Mouse (Mus musculus): ENCODE results near the gene Limk2. TPM values are rescaled to one million over a fixed set of nuclear protein-coding genes. Genes with fewer than 3 reads are reported as not detected.
A peak's percentile ranks its signal among the peaks of the same experiment; 100 is the strongest.

Gene Limk2
- 51.8 and 63.9 TPM in 2 replicates for polyA plus RNA-seq (2014; fragmentation: Nextera tagmentation; extraction: Ambion mirVana)

DNA sequence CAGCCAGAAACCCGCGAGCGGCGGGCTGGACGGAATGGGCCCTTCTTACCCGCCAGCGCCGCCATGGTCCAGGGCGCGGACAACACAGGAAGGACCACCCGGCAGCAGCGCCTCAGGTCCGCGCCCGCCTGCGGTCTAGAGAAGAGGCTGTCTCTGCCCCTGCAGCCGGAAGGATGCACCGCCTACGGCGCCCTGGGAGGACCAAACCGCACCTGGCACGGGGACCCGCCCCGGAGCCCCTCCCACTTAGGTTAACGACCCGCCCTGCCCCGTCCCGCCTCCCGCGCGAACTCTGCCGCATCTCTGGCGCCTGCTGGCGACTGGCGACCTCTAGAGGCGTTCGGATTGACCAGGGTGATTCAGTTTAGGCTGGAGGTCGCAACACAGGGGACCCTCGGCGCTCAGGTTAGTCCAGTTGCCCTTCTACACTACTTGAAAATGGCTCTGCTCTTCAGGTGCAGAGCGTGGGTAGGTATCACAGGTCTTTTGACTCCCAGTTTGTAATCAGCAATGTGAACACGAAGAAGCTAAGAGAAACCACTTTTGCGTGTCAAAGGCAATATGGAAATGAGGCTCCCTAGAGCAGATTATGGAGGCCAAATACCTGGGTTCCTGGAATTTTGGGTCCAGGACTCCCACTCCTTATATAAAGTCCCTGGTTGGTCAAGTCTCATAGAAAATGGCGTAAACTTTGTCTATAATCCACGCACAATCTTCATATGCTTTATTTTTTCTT is at the start of gene Limk2:
Gene Limk2, minus strand, starts transcription at position 193 of the 736 bp plus-strand sequence.
- H3K9ac ChIP-seq (ENCODE audit: low read length) = peak within 1 kb of the TSS; percentile 82
- H3K36me3 ChIP-seq (ENCODE audit: control insufficient read depth, insufficient read depth, low read length) = no peaks in the 10 kb centered on the region
- 0 out of 2 replicates have a peak within 1 kb of the TSS, but pooled peaks have one; percentile 13 for H3K27ac ChIP-seq (ENCODE audit: low read depth, low read length)
- no peaks in the 10 kb centered on the region; the same call in 1 of the 2 replicates for H3K4me1 ChIP-seq (replicated peaks; ENCODE audit: control insufficient read depth, insufficient read depth, low read length)
- H3K9me3 ChIP-seq (ENCODE audit: control insufficient read depth, low read length) = no peaks in the 10 kb centered on the region
- H3K4me2 ChIP-seq (ENCODE audit: low read depth, low read length, severe bottlenecking) = peak within 1 kb of the TSS; percentile 71
- H3K4me3 ChIP-seq (ENCODE audit: low read depth, low read length) = peak within 1 kb of the TSS; percentile 71
- peak; percentile 96 for DNase-seq (ENCODE audit: low spot score)
- WGBS = 3% methylated on average over 45 of the region's 45 CpGs
- ATAC-seq (replicated peaks; ENCODE audit: low FRiP score) = peak; percentile 95
- H3K27me3 ChIP-seq (ENCODE audit: control insufficient read depth, insufficient read depth, low read length) = no peaks in the 10 kb centered on the region

DNA sequence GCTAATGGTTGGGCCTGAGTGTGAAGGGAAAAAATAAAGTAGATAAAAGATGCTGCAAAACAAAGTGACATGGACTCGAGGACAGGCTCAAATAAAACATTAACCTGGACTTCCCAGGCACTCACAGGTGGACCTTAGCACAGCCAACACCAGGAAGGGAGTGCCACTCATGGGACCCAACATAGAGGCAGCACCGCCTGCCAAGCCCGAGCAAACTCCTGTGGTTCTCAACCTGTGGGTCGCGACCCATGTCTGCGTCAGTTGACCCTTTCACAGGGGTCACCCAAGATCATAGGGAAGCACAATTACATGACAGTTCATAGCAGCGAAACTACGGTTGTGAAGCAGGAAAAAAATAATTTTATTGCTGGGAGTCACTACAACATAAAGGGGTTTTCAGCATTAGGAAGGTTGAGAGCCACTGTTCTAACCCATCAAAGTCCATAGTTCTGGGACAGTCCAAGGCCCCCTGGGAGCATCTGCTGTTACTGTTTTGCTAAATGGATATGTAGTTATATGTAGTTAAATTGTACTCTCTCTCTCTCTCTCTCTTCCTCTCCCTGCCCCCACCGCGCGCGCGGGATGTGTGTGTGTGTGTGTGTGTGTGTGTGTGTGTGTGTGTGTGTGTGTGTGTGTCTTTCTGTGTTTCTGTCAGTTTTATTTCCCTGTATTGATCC is 49.6 kb upstream of the Limk2 start:
- no peaks in the 10 kb centered on the region; the same call in 1 of the 2 replicates for H3K36me3 ChIP-seq (ENCODE audit: control insufficient read depth, insufficient read depth, low read length)
- no peaks in the 10 kb centered on the region for H3K27me3 ChIP-seq (ENCODE audit: control insufficient read depth, insufficient read depth, low read length)
- H3K27ac ChIP-seq (ENCODE audit: low read depth, low read length) = no peak overlapping the region
- DNase-seq (ENCODE audit: low spot score) (no peak), ATAC-seq (replicated peaks; ENCODE audit: low FRiP score) (no peak)
- no peaks in the 10 kb centered on the region for H3K4me1 ChIP-seq (replicated peaks; ENCODE audit: control insufficient read depth, insufficient read depth, low read length)
- no peak overlapping the region for H3K9ac ChIP-seq (ENCODE audit: low read length)
- H3K4me2 ChIP-seq (ENCODE audit: low read depth, low read length, severe bottlenecking) = no peak overlapping the region
- H3K4me3 ChIP-seq (ENCODE audit: low read depth, low read length) = no peak overlapping the region
- no peaks in the 10 kb centered on the region for H3K9me3 ChIP-seq (ENCODE audit: control insufficient read depth, low read length)
- WGBS = 90% methylated on average over 13 of the region's 13 CpGs

DNA sequence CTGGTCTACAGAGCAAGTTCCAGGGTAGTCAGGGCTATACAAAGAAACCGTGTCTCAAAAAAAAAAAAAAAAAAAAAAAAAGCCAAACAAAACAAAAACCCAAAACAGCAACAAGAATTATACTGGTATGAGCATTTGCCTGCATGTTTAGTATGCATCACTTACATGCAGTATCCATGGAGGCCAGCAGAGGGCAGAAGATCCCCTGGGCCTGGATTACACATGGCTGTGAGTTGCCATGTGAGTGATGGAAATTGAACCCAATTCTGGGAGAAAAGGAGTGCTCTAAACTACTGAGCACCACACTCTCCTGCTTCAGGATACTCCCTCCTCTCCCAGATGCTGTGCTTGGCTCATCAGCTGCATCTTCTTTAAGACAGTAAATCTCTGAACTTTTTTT is 47.4 kb upstream of the Limk2 start:
- Histone ChIP-seq H3K27me3 (ENCODE audit: control insufficient read depth, insufficient read depth, low read length) (no peaks in the 10 kb centered on the region), H3K9ac (ENCODE audit: low read length) (no peak overlapping the region), H3K36me3 (ENCODE audit: control insufficient read depth, insufficient read depth, low read length) (no peaks in the 10 kb centered on the region; the same call in 1 of the 2 replicates), H3K27ac (ENCODE audit: low read depth, low read length) (no peak overlapping the region), H3K4me3 (ENCODE audit: low read depth, low read length) (no peak overlapping the region), H3K4me1 (replicated peaks; ENCODE audit: control insufficient read depth, insufficient read depth, low read length) (no peaks in the 10 kb centered on the region), H3K9me3 (ENCODE audit: control insufficient read depth, low read length) (no peaks in the 10 kb centered on the region), H3K4me2 (ENCODE audit: low read depth, low read length, severe bottlenecking) (no peak overlapping the region)
- ATAC-seq (replicated peaks; ENCODE audit: low FRiP score) (no peak), DNase-seq (ENCODE audit: low spot score) (peak; percentile 82)
- 29% methylated on average over 1 of the region's 1 CpGs for WGBS

DNA sequence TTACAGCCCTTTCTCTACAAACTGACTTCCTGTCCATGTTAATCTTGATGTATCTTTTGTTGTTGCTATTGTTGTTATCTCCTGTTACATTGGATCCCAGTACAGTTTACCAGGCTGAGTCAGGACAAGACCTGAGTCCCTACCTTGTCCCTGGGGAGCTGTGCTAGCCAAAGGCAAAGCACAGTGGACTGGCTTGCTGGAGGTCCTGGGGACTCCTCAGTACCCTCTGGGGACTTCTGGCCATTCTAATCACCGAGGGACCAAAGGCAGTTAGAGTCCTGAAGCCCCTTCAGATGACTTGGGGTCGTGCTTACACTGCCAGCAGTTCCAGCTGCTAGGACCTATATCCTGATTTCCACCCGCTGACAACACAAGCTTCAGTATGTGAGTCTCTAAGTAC is 45.5 kb upstream of the Limk2 start:
- Histone ChIP-seq H3K9me3 (ENCODE audit: control insufficient read depth, low read length) (no peaks in the 10 kb centered on the region), H3K36me3 (ENCODE audit: control insufficient read depth, insufficient read depth, low read length) (no peaks in the 10 kb centered on the region; the same call in 1 of the 2 replicates), H3K4me2 (ENCODE audit: low read depth, low read length, severe bottlenecking) (no peak overlapping the region), H3K4me1 (replicated peaks; ENCODE audit: control insufficient read depth, insufficient read depth, low read length) (no peaks in the 10 kb centered on the region), H3K4me3 (ENCODE audit: low read depth, low read length) (no peak overlapping the region), H3K27ac (ENCODE audit: low read depth, low read length) (no peak overlapping the region), H3K9ac (ENCODE audit: low read length) (no peak overlapping the region), H3K27me3 (ENCODE audit: control insufficient read depth, insufficient read depth, low read length) (no peaks in the 10 kb centered on the region)
- WGBS = 93% methylated on average over 3 of the region's 3 CpGs
- DNase-seq (ENCODE audit: low spot score) (no peak), ATAC-seq (replicated peaks; ENCODE audit: low FRiP score) (no peak)

DNA sequence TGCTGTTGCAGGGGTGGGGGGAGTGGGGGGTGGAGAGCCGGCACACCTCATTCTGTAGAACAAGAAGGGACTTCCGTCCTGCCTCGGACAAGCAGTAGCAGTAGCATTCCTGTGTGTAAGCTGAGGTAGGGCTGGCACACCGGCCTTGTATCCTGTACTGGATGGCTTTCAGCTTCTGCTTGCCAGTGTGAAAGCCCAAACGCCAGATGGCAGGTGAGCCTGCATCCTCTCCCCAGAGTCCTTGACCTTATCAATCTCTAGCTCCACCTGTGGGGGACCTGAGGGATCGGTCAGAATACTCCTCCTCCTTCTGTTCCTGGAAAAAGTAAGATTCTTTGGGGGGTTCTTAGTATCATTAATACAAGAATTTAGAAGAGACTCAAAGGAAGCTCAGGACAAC is 44.5 kb upstream of the Limk2 start:
- DNase-seq (ENCODE audit: low spot score) = no peak
- Histone ChIP-seq H3K27me3 (ENCODE audit: control insufficient read depth, insufficient read depth, low read length) (no peaks in the 10 kb centered on the region), H3K27ac (ENCODE audit: low read depth, low read length) (no peak overlapping the region), H3K36me3 (ENCODE audit: control insufficient read depth, insufficient read depth, low read length) (no peaks in the 10 kb centered on the region; the same call in 1 of the 2 replicates), H3K4me1 (replicated peaks; ENCODE audit: control insufficient read depth, insufficient read depth, low read length) (no peaks in the 10 kb centered on the region), H3K4me3 (ENCODE audit: low read depth, low read length) (peak overlapping the region; percentile 73; the same call in 1 of the 2 replicates), H3K9me3 (ENCODE audit: control insufficient read depth, low read length) (no peaks in the 10 kb centered on the region), H3K4me2 (ENCODE audit: low read depth, low read length, severe bottlenecking) (peak overlapping the region; percentile 93; the same call in 1 of the 2 replicates), H3K9ac (ENCODE audit: low read length) (no peak overlapping the region)
- no peak for ATAC-seq (replicated peaks; ENCODE audit: low FRiP score)
- 82% methylated on average over 6 of the region's 6 CpGs for WGBS

DNA sequence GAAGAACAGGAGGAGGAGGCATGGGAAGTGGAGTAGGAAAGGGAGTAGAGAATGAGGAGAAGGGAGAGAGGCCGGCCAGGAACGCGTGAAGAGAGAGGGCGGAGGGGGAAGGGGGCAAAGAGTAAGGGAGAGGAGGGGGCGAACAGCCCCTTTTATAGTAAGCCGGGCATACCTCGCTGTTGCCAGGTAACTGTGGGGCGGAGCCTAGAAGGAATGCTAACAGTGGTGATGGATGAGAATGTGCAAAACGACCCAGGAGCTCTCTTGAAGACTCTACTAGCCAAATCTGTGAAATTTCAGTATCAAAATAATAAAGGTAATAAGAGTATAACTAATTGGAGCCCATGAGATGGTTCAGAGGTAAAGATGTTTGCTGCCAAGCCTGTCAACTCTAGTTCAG is 43.8 kb upstream of the Limk2 start:
- WGBS = under 1% methylated on average over 9 of the region's 9 CpGs
- H3K27ac ChIP-seq (ENCODE audit: low read depth, low read length) = peak overlapping the region; percentile 58; the same call in 1 of the 2 replicates
- DNase-seq (ENCODE audit: low spot score) (peak; percentile 65), ATAC-seq (replicated peaks; ENCODE audit: low FRiP score) (peak; percentile 60)
- H3K4me1 ChIP-seq (replicated peaks; ENCODE audit: control insufficient read depth, insufficient read depth, low read length) = no peaks in the 10 kb centered on the region
- H3K9ac ChIP-seq (ENCODE audit: low read length) = peak overlapping the region; percentile 66
- peak overlapping the region; percentile 73 for H3K4me3 ChIP-seq (ENCODE audit: low read depth, low read length)
- H3K9me3 ChIP-seq (ENCODE audit: control insufficient read depth, low read length) = no peaks in the 10 kb centered on the region
- H3K36me3 ChIP-seq (ENCODE audit: control insufficient read depth, insufficient read depth, low read length) = no peaks in the 10 kb centered on the region; the same call in 1 of the 2 replicates
- no peaks in the 10 kb centered on the region for H3K27me3 ChIP-seq (ENCODE audit: control insufficient read depth, insufficient read depth, low read length)
- H3K4me2 ChIP-seq (ENCODE audit: low read depth, low read length, severe bottlenecking) = peak overlapping the region; percentile 93

DNA sequence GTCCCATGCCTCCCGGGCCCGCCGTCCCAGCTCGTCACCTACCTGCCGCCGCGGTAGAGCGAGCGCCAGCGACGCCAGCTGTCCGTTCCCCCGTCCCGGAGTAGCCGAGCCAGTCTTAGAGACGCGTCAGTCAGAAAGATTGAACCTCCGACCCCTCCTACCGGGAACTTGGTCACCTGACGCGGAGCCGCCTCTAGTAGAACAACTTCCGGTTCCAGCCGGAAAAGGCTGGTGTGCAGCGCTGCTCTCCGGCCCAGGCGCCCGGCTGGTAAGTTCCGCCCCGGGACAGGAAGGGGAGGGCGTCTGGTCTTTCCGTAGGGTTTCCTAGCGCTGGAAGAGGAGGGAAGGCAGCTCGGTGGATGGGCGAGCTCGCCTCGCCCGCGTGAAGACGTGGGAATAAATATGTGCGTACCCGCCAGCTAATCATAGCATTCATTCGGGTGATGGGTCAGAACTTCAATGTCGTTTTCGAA is 43.2 kb upstream of the Limk2 start, which contains the start of gene Rnf185:
Gene Rnf185, minus strand, starts transcription at position 197 of the 473 bp plus-strand sequence.
- ATAC-seq (replicated peaks; ENCODE audit: low FRiP score) (peak; percentile 96), DNase-seq (ENCODE audit: low spot score) (peak; percentile 96)
- peak within 1 kb of the TSS; percentile 66 for H3K27ac ChIP-seq (ENCODE audit: low read depth, low read length)
- H3K4me1 ChIP-seq (replicated peaks; ENCODE audit: control insufficient read depth, insufficient read depth, low read length) = no peaks in the 10 kb centered on the region
- H3K4me2 ChIP-seq (ENCODE audit: low read depth, low read length, severe bottlenecking) = peak within 1 kb of the TSS; percentile 93
- peak within 1 kb of the TSS; percentile 73 for H3K4me3 ChIP-seq (ENCODE audit: low read depth, low read length)
- under 1% methylated on average over 45 of the region's 45 CpGs for WGBS
- no peaks in the 10 kb centered on the region for H3K9me3 ChIP-seq (ENCODE audit: control insufficient read depth, low read length)
- no peaks in the 10 kb centered on the region for H3K27me3 ChIP-seq (ENCODE audit: control insufficient read depth, insufficient read depth, low read length)
- no peaks in the 10 kb centered on the region; the same call in 1 of the 2 replicates for H3K36me3 ChIP-seq (ENCODE audit: control insufficient read depth, insufficient read depth, low read length)
- peak within 1 kb of the TSS; percentile 84 for H3K9ac ChIP-seq (ENCODE audit: low read length)

DNA sequence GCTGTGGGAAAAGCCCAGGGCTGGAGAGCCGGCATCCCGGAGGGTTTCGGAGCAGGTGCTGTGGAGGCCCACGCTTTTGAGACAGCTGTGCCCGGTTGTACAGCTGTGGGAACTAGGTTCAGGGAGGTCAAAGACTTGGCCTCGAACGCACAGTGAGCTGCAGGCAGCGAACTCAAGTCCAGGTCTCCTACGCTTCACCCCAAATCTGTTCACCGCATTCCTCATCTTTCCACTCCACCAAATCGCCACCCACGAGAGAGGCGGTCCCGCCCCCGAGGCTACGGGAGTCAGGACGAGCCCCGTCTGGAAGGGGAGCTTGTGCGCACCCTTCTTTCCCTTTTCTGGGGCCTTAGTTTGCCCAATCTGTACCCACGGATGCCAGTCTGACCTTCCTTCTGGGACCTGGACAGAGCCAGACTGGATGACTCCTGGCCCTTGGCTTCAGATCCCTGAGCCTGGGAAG is 42.7 kb upstream of the Limk2 start:
- DNase-seq (ENCODE audit: low spot score) (peak; percentile 61), ATAC-seq (replicated peaks; ENCODE audit: low FRiP score) (no peak; the same call in 1 of the 2 replicates)
- H3K9me3 ChIP-seq (ENCODE audit: control insufficient read depth, low read length) = no peaks in the 10 kb centered on the region
- H3K27ac ChIP-seq (ENCODE audit: low read depth, low read length) = peak overlapping the region; percentile 66
- H3K27me3 ChIP-seq (ENCODE audit: control insufficient read depth, insufficient read depth, low read length) = no peaks in the 10 kb centered on the region
- H3K4me2 ChIP-seq (ENCODE audit: low read depth, low read length, severe bottlenecking) = peak overlapping the region; percentile 93
- WGBS = under 1% methylated on average over 20 of the region's 20 CpGs
- H3K36me3 ChIP-seq (ENCODE audit: control insufficient read depth, insufficient read depth, low read length) = no peaks in the 10 kb centered on the region; the same call in 1 of the 2 replicates
- H3K9ac ChIP-seq (ENCODE audit: low read length) = peak overlapping the region; percentile 84
- no peaks in the 10 kb centered on the region for H3K4me1 ChIP-seq (replicated peaks; ENCODE audit: control insufficient read depth, insufficient read depth, low read length)
- H3K4me3 ChIP-seq (ENCODE audit: low read depth, low read length) = peak overlapping the region; percentile 73

All from forebrain, embryonic 11.5 days (tissue).